Mouse (Mus musculus): Measurements from ENCODE around the gene Spaca3. TPM values are rescaled to one million over a fixed set of nuclear protein-coding genes. Genes with fewer than 3 reads are reported as not detected.

Gene Spaca3
- total and polyA plus RNA-seq, 3 experiments, result not detected

DNA sequence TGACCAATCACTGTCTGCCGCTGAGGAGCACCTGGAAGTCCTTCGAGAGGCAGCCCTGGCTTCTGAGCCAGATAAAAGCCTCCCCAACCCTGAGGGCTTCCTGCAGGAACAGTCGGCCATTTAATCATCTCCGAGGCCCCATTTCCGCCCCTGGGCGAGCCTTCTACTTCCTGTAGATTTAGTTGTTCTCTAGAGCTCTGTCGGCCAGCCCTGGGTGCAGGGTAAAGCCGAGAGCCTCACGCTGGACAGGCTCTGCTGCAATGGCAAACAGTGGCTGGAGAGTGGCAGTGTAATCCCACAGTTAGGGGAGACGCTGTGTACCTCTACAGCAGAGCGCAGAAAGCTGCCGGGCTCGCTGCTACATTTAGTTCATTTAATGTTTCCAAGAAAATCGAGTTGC is 36.9 kb upstream of the Spaca3 start:
- Histone ChIP-seq H3K4me2 (ENCODE audit: insufficient read depth, low read depth, poor library complexity, severe bottlenecking) (no peak overlapping the region), H3K9me3 (replicated peaks; ENCODE audit: low read length) (no peaks in the 10 kb centered on the region), H3K27me3 (replicated peaks) (no peaks in the 10 kb centered on the region), H3K27ac (ENCODE audit: insufficient read depth, low read depth) (no peak overlapping the region), H3K4me3 (replicated peaks in 1 of 3; ENCODE audit: low read depth in 2 of 3, low read length in 2 of 3, poor library complexity in 1 of 3) (no peak overlapping the region), H3K4me1 (ENCODE audit: control insufficient read depth in 1 of 2, insufficient read depth in 2 of 2) (peaks cover 3 to 16% of the 10 kb centered on the region in 2 experiments; a peak in 3 of 4 replicates), H3K9ac (ENCODE audit: insufficient read depth, low read depth) (no peak overlapping the region), H3K36me3 (replicated peaks in 1 of 2; ENCODE audit: control insufficient read depth in 1 of 2, insufficient read depth in 1 of 2, low read length in 1 of 2) (peaks cover 0 to 23% of the 10 kb centered on the region in 2 experiments), H3K79me2 (replicated peaks; ENCODE audit: control insufficient read depth, extremely low read depth, insufficient read depth, poor library complexity, severe bottlenecking) (no peaks in the 10 kb centered on the region)
- dilution Hi-C loops (cut with MboI; ENCODE audit: extremely low pct_ligation_motif_present, extremely low pct_unique_long_range_greater_than_20kb, low sequenced_read_pairs), result no loop called here
- no peak for DNase-seq (ENCODE audit: extremely low read depth)
- in situ Hi-C loops (cut with MboI; ENCODE audit: low pct_ligation_motif_present, low pct_unique_long_range_greater_than_20kb, low sequenced_read_pairs), result loop anchor here (25.0 kb wide), 2 partner anchors 359 to 534 kb away; no protein-coding TSS in a partner anchor
- TF ChIP-seq MAFK (IDR thresholded peaks at IDR 0.05; ENCODE audit: insufficient replicate concordance, low read length), result no peak
- TF ChIP-seq CHD1 (IDR thresholded peaks at IDR 0.05; ENCODE audit: low read depth, low read length), result no peak
- TF ChIP-seq E2F4 (IDR thresholded peaks at IDR 0.05; ENCODE audit: insufficient replicate concordance, low read depth, low read length), result no peak
- TF ChIP-seq UBTF (IDR thresholded peaks at IDR 0.05; ENCODE audit: low read depth, low read length), result no peak
- no peak for TF ChIP-seq USF1 (IDR thresholded peaks at IDR 0.05; ENCODE audit: low read depth, low read length)
- TF ChIP-seq SIN3A (IDR thresholded peaks at IDR 0.05; ENCODE audit: low read length), result no peak
- TF ChIP-seq CTCF (conservative IDR thresholded peaks at IDR 0.05 in 1 of 2, IDR thresholded peaks at IDR 0.05 in 1 of 2; ENCODE audit: low read depth in 2 of 2, low read length in 2 of 2), result peak in 1 of 2 experiments; percentile 33; a peak in 2 of 4 replicates
- peak; percentile 26 for TF ChIP-seq RAD21 (IDR thresholded peaks at IDR 0.05; ENCODE audit: low read depth, low read length)

- H3K36me3 ChIP-seq (replicated peaks in 1 of 2; ENCODE audit: control insufficient read depth in 1 of 2, insufficient read depth in 1 of 2, low read length in 1 of 2), result peaks cover 0 to 23% of the 10 kb centered on the region in 2 experiments
- peaks cover 8 to 21% of the 10 kb centered on the region in 2 experiments; a peak in 3 of 4 replicates for H3K4me1 ChIP-seq (ENCODE audit: control insufficient read depth in 1 of 2, insufficient read depth in 2 of 2)
- no peak overlapping the region for H3K9ac ChIP-seq (ENCODE audit: insufficient read depth, low read depth)
- TF ChIP-seq MAX (IDR thresholded peaks at IDR 0.05; ENCODE audit: low read length) (no peak), NRF1 (IDR thresholded peaks at IDR 0.05; ENCODE audit: low read depth, low read length) (no peak), SMC3 (IDR thresholded peaks at IDR 0.05; ENCODE audit: low read depth, low read length) (no peak), CHD1 (IDR thresholded peaks at IDR 0.05; ENCODE audit: low read depth, low read length) (no peak), MEF2A (IDR thresholded peaks at IDR 0.05; ENCODE audit: borderline replicate concordance, low read depth, low read length) (no peak), MAFK (IDR thresholded peaks at IDR 0.05; ENCODE audit: insufficient replicate concordance, low read length) (no peak), UBTF (IDR thresholded peaks at IDR 0.05; ENCODE audit: low read depth, low read length) (no peak), RAD21 (IDR thresholded peaks at IDR 0.05; ENCODE audit: low read depth, low read length) (no peak), GABPA (IDR thresholded peaks at IDR 0.05; ENCODE audit: insufficient replicate concordance, low read depth, low read length) (no peak), KAT2A (IDR thresholded peaks at IDR 0.05; ENCODE audit: insufficient replicate concordance, low read length) (no peak), JUN (IDR thresholded peaks at IDR 0.05; ENCODE audit: insufficient read depth, low read depth, low read length) (no peak), CTCF (conservative IDR thresholded peaks at IDR 0.05 in 1 of 2, IDR thresholded peaks at IDR 0.05 in 1 of 2; ENCODE audit: low read depth in 2 of 2, low read length in 2 of 2) (no peak; a peak in 2 of 4 replicates), MXI1 (IDR thresholded peaks at IDR 0.05; ENCODE audit: low read depth, low read length) (no peak), ZKSCAN1 (IDR thresholded peaks at IDR 0.05; ENCODE audit: borderline replicate concordance, low read depth, low read length) (no peak), POLR2AphosphoS2 (IDR thresholded peaks at IDR 0.05; ENCODE audit: low read depth, low read length) (no peak), BHLHE40 (IDR thresholded peaks at IDR 0.05; ENCODE audit: low read depth, low read length) (no peak), ELF1 (IDR thresholded peaks at IDR 0.05; ENCODE audit: low read depth, low read length) (no peak), NELFE (IDR thresholded peaks at IDR 0.05; ENCODE audit: low read depth, low read length) (no peak)
- DNase-seq (ENCODE audit: extremely low read depth), result no peak
- H3K27me3 ChIP-seq (replicated peaks), result no peaks in the 10 kb centered on the region
- H3K4me2 ChIP-seq (ENCODE audit: insufficient read depth, low read depth, poor library complexity, severe bottlenecking), result no peak overlapping the region
- in situ Hi-C loops (cut with MboI; ENCODE audit: low pct_ligation_motif_present, low pct_unique_long_range_greater_than_20kb, low sequenced_read_pairs), result loop anchor here (25.0 kb wide), 2 partner anchors 359 to 534 kb away; no protein-coding TSS in a partner anchor
- no peak overlapping the region for H3K4me3 ChIP-seq (replicated peaks in 1 of 3; ENCODE audit: low read depth in 2 of 3, low read length in 2 of 3, poor library complexity in 1 of 3)
- H3K9me3 ChIP-seq (replicated peaks; ENCODE audit: low read length), result no peaks in the 10 kb centered on the region
- H3K27ac ChIP-seq (ENCODE audit: insufficient read depth, low read depth), result no peak overlapping the region
- H3K79me2 ChIP-seq (replicated peaks; ENCODE audit: control insufficient read depth, extremely low read depth, insufficient read depth, poor library complexity, severe bottlenecking), result no peaks in the 10 kb centered on the region
- dilution Hi-C loops (cut with MboI; ENCODE audit: extremely low pct_ligation_motif_present, extremely low pct_unique_long_range_greater_than_20kb, low sequenced_read_pairs), result no loop called here
These were observed 36.4 kb upstream of the Spaca3 start for GRCm38 (mm10) chr11:80821794-80822193.

Data from CH12.LX (cell line).